Mouse (Mus musculus): ENCODE measurements around the gene Frmd8.

Gene Frmd8

GRCm38 (mm10) chr19:5874969-5875480 lies at the start of gene Frmd8:
Frmd8 (minus strand) TSS chr19:5875274.
- DNase-seq: peak; percentile 100

- DNase-seq: peak; percentile 100
These were observed 49.6 kb upstream of the Frmd8 start, which contains the start of gene Cdc42ep2 for GRCm38 (mm10) chr19:5924713-5925093. Cdc42ep2 (minus strand) TSS chr19:5924816.

- DNase-seq: peak; percentile 99
These were observed 49.1 kb upstream of the Frmd8 start for GRCm38 (mm10) chr19:5923990-5924712.

- DNase-seq: peak; percentile 89
These were observed 47.9 kb upstream of the Frmd8 start for GRCm38 (mm10) chr19:5922963-5923362.

- peak; percentile 99 for DNase-seq
These were observed 47.3 kb upstream of the Frmd8 start for GRCm38 (mm10) chr19:5922119-5922942.

GRCm38 (mm10) chr19:5921715-5922114 lies 46.6 kb upstream of the Frmd8 start:
- DNase-seq: peak; percentile 98

GRCm38 (mm10) chr19:5913007-5913719 lies 38.1 kb upstream of the Frmd8 start, which contains the start of gene Dpf2:
Dpf2 (minus strand) TSS chr19:5913010.
- DNase-seq: no peak

GRCm38 (mm10) chr19:5912103-5913006 lies 37.3 kb upstream of the Frmd8 start:
- DNase-seq: peak; percentile 100

GRCm38 (mm10) chr19:5911430-5912102 lies 36.5 kb upstream of the Frmd8 start:
- DNase-seq: no peak

- no peak for DNase-seq
These were observed 35.1 kb upstream of the Frmd8 start for GRCm38 (mm10) chr19:5910221-5910620.

GRCm38 (mm10) chr19:5907275-5907674 lies 32.2 kb upstream of the Frmd8 start:
- DNase-seq: no peak

GRCm38 (mm10) chr19:5894002-5894678 lies 19.1 kb upstream of the Frmd8 start, which contains the start of gene Tigd3:
Tigd3 (minus strand) TSS chr19:5894149.
- peak; percentile 100 for DNase-seq

GRCm38 (mm10) chr19:5893282-5894001 lies 18.4 kb upstream of the Frmd8 start:
- peak; percentile 90 for DNase-seq

- DNase-seq: peak; percentile 91
These were observed 17.7 kb upstream of the Frmd8 start for GRCm38 (mm10) chr19:5892735-5893134.

- no peak for DNase-seq
These were observed 17.2 kb upstream of the Frmd8 start for GRCm38 (mm10) chr19:5892262-5892661.

- peak; percentile 91 for DNase-seq
These were observed 16.6 kb upstream of the Frmd8 start for GRCm38 (mm10) chr19:5891521-5892258.

GRCm38 (mm10) chr19:5889211-5889610 lies 14.1 kb upstream of the Frmd8 start:
- DNase-seq: no peak

- DNase-seq: no peak
These were observed 12.3 kb upstream of the Frmd8 start for GRCm38 (mm10) chr19:5887234-5887815.

GRCm38 (mm10) chr19:5885838-5886237 lies 10.8 kb upstream of the Frmd8 start:
- no peak for DNase-seq
